Mouse (Mus musculus) intestine, postnatal 0 days (tissue): ENCODE results near the gene Zfp507. TPM values are rescaled to one million over a fixed set of nuclear protein-coding genes. Genes with fewer than 3 reads are reported as not detected.

Experiments
- ATAC-seq: fragments of 200-750 bp; cut with Nextera tagmentation; 2 replicates; pipeline ENCODE4 v1.8.0; 2017; ENCODE audit warnings: mild to moderate bottlenecking, moderate TSS enrichment, moderate library complexity
- H3K27ac ChIP-seq: fragments of 300-500 bp; sonication (generic); 2 replicates; pipeline ENCODE4 v1.5.1; 2014; ENCODE audit warnings: mild to moderate bottlenecking, low read depth, low read length, moderate library complexity
- H3K27me3 ChIP-seq: fragments of 300-500 bp; sonication (generic); replicated peaks from 2 replicates; pipeline ENCODE4 v1.6.1; 2014; ENCODE audit warnings: low read length, mixed read lengths; ENCODE audit not compliant: control insufficient read depth, insufficient read depth
- H3K36me3 ChIP-seq: fragments of 300-500 bp; sonication (generic); 2 replicates; pipeline ENCODE4 v1.6.1; 2014; ENCODE audit warnings: mild to moderate bottlenecking, moderate library complexity; ENCODE audit not compliant: control insufficient read depth, insufficient read depth
- H3K4me1 ChIP-seq: fragments of 300-500 bp; sonication (generic); replicated peaks from 2 replicates; pipeline ENCODE4 v1.6.1; 2014; ENCODE audit warnings: antibody characterized with exemption, low read length, mixed read lengths; ENCODE audit not compliant: control insufficient read depth, insufficient read depth
- H3K4me2 ChIP-seq: fragments of 300-500 bp; sonication (generic); replicated peaks from 2 replicates; pipeline ENCODE4 v1.6.1; 2014; ENCODE audit warnings: low read depth, mild to moderate bottlenecking, moderate library complexity
- H3K4me3 ChIP-seq: fragments of 300-500 bp; sonication (generic); 2 replicates; pipeline ENCODE4 v1.5.1; 2014; ENCODE audit warnings: low read depth, low read length
- H3K9ac ChIP-seq: fragments of 300-500 bp; sonication (generic); 2 replicates; pipeline ENCODE4 v1.6.1; 2014; ENCODE audit warnings: mild to moderate bottlenecking, low read depth, low read length
- H3K9me3 ChIP-seq: fragments of 300-500 bp; sonication (generic); 2 replicates; pipeline ENCODE4 v1.6.1; 2016; ENCODE audit warnings: mixed run types; ENCODE audit not compliant: control insufficient read depth
- CTCF ChIP-seq: sonication (generic); IDR thresholded peaks from 2 replicates; pipeline ENCODE4 v1.5.1; 2016; ENCODE audit warnings: low read depth, mild to moderate bottlenecking, control low read depth, antibody characterized with exemption, moderate library complexity
- WGBS: fragments of 180-500 bp; shearing (Covaris S2); extraction: QIAGEN DNeasy Blood & Tissue Kit; methylation state at CpG from one replicate; pipeline ENCODE4 v1.1.7; 2014; 5-methylcytosine and 5-hydroxymethylcytosine counted together
- polyA plus RNA-seq: library from polyadenylated mRNA; unstranded; fragments of >200 nt; fragmentation: Nextera tagmentation; extraction: Ambion mirVana; gene quantifications from 2 replicates; pipeline ENCODE4 v1.2.1, GENCODE M21; 2015

Zfp507 gene
- polyA plus RNA-seq, 1 experiment from 2014 or later = 6.8 TPM

- Histone ChIP-seq H3K36me3 (no peaks in the 10 kb centered on the region), H3K4me2 (no peak overlapping the region), H3K4me1 (no peaks in the 10 kb centered on the region), H3K4me3 (no peak overlapping the region), H3K27me3 (no peaks in the 10 kb centered on the region), H3K9ac (no peak overlapping the region), H3K27ac (no peak overlapping the region), H3K9me3 (no peaks in the 10 kb centered on the region)
- ATAC-seq = no peak
- WGBS = 86% methylated on average over 7 of the region's 7 CpGs
- no peak for TF ChIP-seq CTCF
Observed at GRCm38 (mm10) chr7:35830119-35830518, 27.3 kb upstream of the Zfp507 start.

- Histone ChIP-seq H3K9me3 (no peaks in the 10 kb centered on the region), H3K4me3 (no peak overlapping the region), H3K36me3 (no peaks in the 10 kb centered on the region), H3K9ac (no peak overlapping the region), H3K4me2 (no peak overlapping the region), H3K27me3 (no peaks in the 10 kb centered on the region), H3K4me1 (no peaks in the 10 kb centered on the region), H3K27ac (no peak overlapping the region)
- TF ChIP-seq CTCF = no peak
- no peak for ATAC-seq
- 74% methylated on average over 12 of the region's 12 CpGs for WGBS
Observed at GRCm38 (mm10) chr7:35823906-35824305, 21.1 kb upstream of the Zfp507 start.

GRCm38 (mm10) chr7:35822320-35822719, 19.5 kb upstream of the Zfp507 start:
- no peak overlapping the region for H3K4me2 ChIP-seq
- no peak overlapping the region for H3K27ac ChIP-seq
- no peaks in the 10 kb centered on the region for H3K4me1 ChIP-seq
- no peak for ATAC-seq
- WGBS = 86% methylated on average over 17 of the region's 17 CpGs
- no peaks in the 10 kb centered on the region for H3K27me3 ChIP-seq
- no peak overlapping the region for H3K9ac ChIP-seq
- no peak overlapping the region for H3K4me3 ChIP-seq
- no peaks in the 10 kb centered on the region for H3K9me3 ChIP-seq
- TF ChIP-seq CTCF = no peak
- no peaks in the 10 kb centered on the region for H3K36me3 ChIP-seq

GRCm38 (mm10) chr7:35821357-35821756, 18.6 kb upstream of the Zfp507 start:
- WGBS = 75% methylated on average over 5 of the region's 5 CpGs
- no peak overlapping the region for H3K4me2 ChIP-seq
- no peak overlapping the region for H3K27ac ChIP-seq
- H3K27me3 ChIP-seq = no peaks in the 10 kb centered on the region
- no peaks in the 10 kb centered on the region for H3K9me3 ChIP-seq
- no peak overlapping the region for H3K4me3 ChIP-seq
- H3K36me3 ChIP-seq = no peaks in the 10 kb centered on the region
- no peak for ATAC-seq
- no peak overlapping the region for H3K9ac ChIP-seq
- TF ChIP-seq CTCF = no peak
- H3K4me1 ChIP-seq = no peaks in the 10 kb centered on the region

- Histone ChIP-seq H3K4me1 (no peaks in the 10 kb centered on the region), H3K27ac (no peak overlapping the region), H3K9me3 (no peaks in the 10 kb centered on the region), H3K4me3 (no peak overlapping the region), H3K36me3 (no peaks in the 10 kb centered on the region), H3K27me3 (no peaks in the 10 kb centered on the region), H3K9ac (no peak overlapping the region), H3K4me2 (no peak overlapping the region)
- ATAC-seq = no peak
- 63% methylated on average over 4 of the region's 4 CpGs for WGBS
- no peak for TF ChIP-seq CTCF
Observed at GRCm38 (mm10) chr7:35819486-35819885, 16.7 kb upstream of the Zfp507 start.

- Histone ChIP-seq H3K9me3 (no peaks in the 10 kb centered on the region), H3K4me1 (no peaks in the 10 kb centered on the region), H3K27ac (no peak overlapping the region), H3K4me3 (no peak overlapping the region), H3K36me3 (no peaks in the 10 kb centered on the region), H3K4me2 (no peak overlapping the region), H3K9ac (no peak overlapping the region), H3K27me3 (no peaks in the 10 kb centered on the region)
- ATAC-seq = no peak
- TF ChIP-seq CTCF = no peak
- 73% methylated on average over 12 of the region's 12 CpGs for WGBS
Observed at GRCm38 (mm10) chr7:35814759-35815551, 12.2 kb upstream of the Zfp507 start.
